Mouse (Mus musculus): ENCODE results near the gene Fkbp14.

Fkbp14 gene

GRCm38 (mm10) chr6:54542836-54543235 is 54.3 kb downstream of the Fkbp14 start:
- no peak for DNase-seq

- no peak for DNase-seq
These were observed 56.7 kb downstream of the Fkbp14 start for GRCm38 (mm10) chr6:54540252-54540887.

GRCm38 (mm10) chr6:54539396-54539795 is 57.7 kb downstream of the Fkbp14 start:
- DNase-seq, result no peak

DNA sequence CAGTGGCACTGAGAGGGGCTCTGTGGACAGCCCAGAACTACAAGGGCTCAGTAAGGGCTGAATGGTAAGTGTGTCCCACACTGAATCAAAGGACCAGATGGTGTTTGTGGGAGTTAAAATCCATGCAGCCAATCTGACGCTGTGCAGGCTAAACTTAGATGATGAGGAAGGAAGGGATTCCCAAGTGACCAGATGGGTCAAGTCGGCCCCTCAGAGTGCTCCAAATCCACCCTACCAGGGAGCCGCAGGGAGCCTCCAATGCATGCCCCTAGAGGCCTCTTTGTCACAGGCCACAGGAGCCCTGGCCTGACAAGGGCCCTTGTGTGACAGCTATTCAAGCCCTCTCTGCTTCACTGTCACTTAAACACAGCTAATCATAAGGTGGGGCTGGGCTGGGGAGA is 58.3 kb downstream of the Fkbp14 start:
- DNase-seq, result no peak

GRCm38 (mm10) chr6:54537053-54537452 is 60.1 kb downstream of the Fkbp14 start:
- DNase-seq, result no peak

- no peak for DNase-seq
These were observed 61.6 kb downstream of the Fkbp14 start for GRCm38 (mm10) chr6:54535485-54535884.

DNA sequence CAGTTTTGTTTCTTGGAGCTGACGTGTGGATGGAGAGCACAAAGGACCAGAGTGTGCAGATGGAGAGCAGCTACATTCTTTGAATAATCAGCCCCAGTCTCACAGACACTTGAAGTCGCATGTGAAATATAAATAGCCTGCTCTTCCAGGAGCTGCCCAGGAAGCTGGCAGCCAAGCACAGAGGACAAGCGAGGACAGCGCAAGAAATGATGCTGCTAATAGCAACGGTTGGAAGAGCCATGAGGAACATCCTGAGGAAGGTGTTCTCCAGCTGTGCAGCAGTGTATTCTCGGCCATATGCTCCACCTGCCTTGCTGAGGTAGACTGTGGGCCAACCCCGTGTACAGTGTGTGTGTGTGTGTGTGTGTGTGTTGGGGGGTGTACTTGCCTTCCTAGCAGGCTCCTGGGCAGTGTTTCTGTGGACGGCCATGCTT is 66.0 kb downstream of the Fkbp14 start:
- no peak for DNase-seq

DNA sequence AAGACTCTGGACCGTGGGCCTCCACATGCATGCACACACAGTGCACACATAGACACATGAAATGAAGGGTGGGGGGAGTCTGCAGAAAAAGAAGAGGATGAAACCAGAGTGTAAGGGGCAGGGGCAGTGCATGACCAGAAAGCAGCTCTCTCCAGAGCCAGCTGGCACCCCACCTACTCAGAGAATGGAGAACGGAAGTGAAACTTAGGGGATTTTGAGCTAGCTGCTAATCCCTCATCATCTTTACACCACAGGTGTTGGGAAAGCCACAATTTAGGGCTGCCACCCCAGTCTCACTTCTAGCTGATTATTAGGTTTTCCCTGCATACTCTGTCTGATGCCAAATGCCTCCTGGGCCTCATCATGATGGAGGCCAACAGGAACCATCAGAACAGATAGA is 66.9 kb downstream of the Fkbp14 start:
- DNase-seq, result no peak

DNA sequence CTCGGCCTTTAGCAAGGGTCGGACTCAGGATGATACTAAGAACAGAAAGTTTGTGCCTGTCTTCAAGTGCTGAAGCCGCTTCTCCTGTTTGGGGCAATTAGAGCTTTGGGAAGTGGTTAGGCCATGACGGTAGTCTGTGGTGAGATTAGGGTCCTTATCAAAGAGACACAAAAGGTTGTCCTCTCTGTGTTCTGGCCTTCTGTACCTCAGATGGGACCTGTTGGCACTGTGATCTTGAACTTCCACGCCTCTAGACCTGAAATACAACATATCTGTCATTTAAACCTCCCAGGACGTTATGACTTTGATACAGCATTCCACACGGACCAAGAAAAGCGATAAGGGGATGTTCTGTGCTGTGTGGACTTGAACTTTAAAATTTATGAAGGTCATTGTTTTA is 68.4 kb downstream of the Fkbp14 start:
- no peak for DNase-seq

Data from thymus, postnatal 4 days (tissue).